Mouse (Mus musculus) heart, embryonic 11.5 days (tissue): Measurements from ENCODE around the gene Vmn1r19. TPM values are rescaled to one million over a fixed set of nuclear protein-coding genes. Genes with fewer than 3 reads are reported as not detected.
"Not testable (repeated sequence)": the region's sequence is repeated elsewhere in the genome, so short reads cannot be mapped to it uniquely, and the experiment has no call there.

Source experiments
- ATAC-seq: fragments of 200-750 bp; cut with Nextera tagmentation; replicated peaks from 2 replicates; pipeline ENCODE4 v1.8.0; 2017; ENCODE audit warnings: moderate library complexity; ENCODE audit not compliant: insufficient number of reproducible peaks, low FRiP score, low TSS enrichment
- H3K27ac ChIP-seq: fragments of 300-500 bp; sonication (generic); 2 replicates; pipeline ENCODE4 v1.5.1; 2014; ENCODE audit warnings: mild to moderate bottlenecking, low read depth, low read length
- H3K27me3 ChIP-seq: fragments of 300-500 bp; sonication (generic); 2 replicates; pipeline ENCODE4 v1.6.1; 2014; ENCODE audit warnings: mild to moderate bottlenecking, low read length, mixed read lengths; ENCODE audit not compliant: control insufficient read depth, insufficient read depth
- H3K36me3 ChIP-seq: fragments of 300-500 bp; sonication (generic); 2 replicates; pipeline ENCODE4 v1.6.1; 2014; ENCODE audit warnings: mild to moderate bottlenecking, low read length, moderate library complexity, mixed read lengths; ENCODE audit not compliant: control insufficient read depth, insufficient read depth
- H3K4me1 ChIP-seq: fragments of 300-500 bp; sonication (generic); 2 replicates; pipeline ENCODE4 v1.6.1; 2014; ENCODE audit warnings: low read length; ENCODE audit not compliant: control insufficient read depth, insufficient read depth
- H3K4me2 ChIP-seq: fragments of 300-500 bp; sonication (generic); 2 replicates; pipeline ENCODE4 v1.6.1; 2014; ENCODE audit warnings: mild to moderate bottlenecking, moderate library complexity
- H3K4me3 ChIP-seq: fragments of 300-500 bp; sonication (generic); 2 replicates; pipeline ENCODE4 v1.5.1; 2014; ENCODE audit warnings: low read depth, low read length
- H3K9ac ChIP-seq: fragments of 300-500 bp; sonication (generic); 2 replicates; pipeline ENCODE4 v1.6.1; 2014; ENCODE audit warnings: mild to moderate bottlenecking, low read depth, low read length, moderate library complexity
- H3K9me3 ChIP-seq: fragments of 300-500 bp; sonication (generic); replicated peaks from 2 replicates; pipeline ENCODE4 v1.6.1; 2016; ENCODE audit warnings: low read length; ENCODE audit not compliant: control insufficient read depth
- WGBS: fragments of 180-500 bp; shearing (Covaris S2); extraction: QIAGEN DNeasy Blood & Tissue Kit; methylation state at CpG from one replicate; pipeline ENCODE4 v1.1.7; 2014; ENCODE audit not compliant: insufficient replicate concordance; 5-methylcytosine and 5-hydroxymethylcytosine counted together
- polyA plus RNA-seq: library from polyadenylated mRNA; unstranded; fragments of >200 nt; fragmentation: Nextera tagmentation; extraction: Ambion mirVana; gene quantifications from 2 replicates; pipeline ENCODE4 v1.2.1, GENCODE M21; 2014

Gene Vmn1r19
- not detected in 2 replicates for polyA plus RNA-seq

DNA sequence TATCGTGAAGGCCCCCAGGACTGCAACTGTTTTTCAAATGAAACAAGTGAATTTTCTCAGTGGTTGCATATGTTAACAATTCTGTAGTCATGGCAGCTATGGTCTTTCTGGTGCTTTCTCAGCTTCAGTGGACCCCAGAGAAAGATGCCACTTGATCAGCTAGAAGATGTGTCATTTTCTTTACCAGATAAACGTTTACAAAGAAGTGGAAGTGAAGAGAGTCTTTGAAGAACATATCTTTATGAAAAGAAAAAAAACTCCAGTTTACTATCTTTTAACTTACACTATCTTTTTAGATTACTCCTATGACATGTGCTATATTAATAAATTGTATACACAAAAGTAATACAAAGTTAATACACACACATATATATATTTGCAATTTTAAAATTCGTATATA lies at the start of gene Vmn1r19:
Gene Vmn1r19, plus strand, starts transcription at position 301 of the 400 bp plus-strand sequence.
- not testable (repeated sequence) for ATAC-seq, H3K4me2 ChIP-seq, H3K27ac ChIP-seq, H3K9me3 ChIP-seq, H3K36me3 ChIP-seq, H3K4me3 ChIP-seq, H3K27me3 ChIP-seq, H3K4me1 ChIP-seq, H3K9ac ChIP-seq
- WGBS, result 60% methylated on average over 3 of the region's 3 CpGs

DNA sequence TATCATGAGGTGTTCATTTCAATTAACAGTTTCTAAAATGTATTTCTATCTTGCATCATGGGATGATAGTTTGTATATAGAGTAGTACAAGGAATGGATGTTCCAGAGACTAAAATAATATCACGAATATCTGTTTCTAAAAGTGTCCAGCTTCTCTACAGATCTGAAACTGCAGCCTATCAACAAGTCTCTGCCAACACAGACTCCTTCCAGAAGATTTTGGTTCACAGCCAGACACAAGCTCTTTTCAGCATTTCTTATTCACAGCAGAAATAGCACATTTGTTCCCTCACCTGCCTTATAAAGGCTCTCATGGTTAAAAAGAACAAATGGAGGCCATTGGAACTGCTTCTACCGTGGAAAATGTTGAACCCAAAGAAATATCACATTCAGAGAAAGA lies 46.7 kb upstream of the Vmn1r19 start:
- no peak overlapping the region for H3K27ac ChIP-seq
- no peak overlapping the region for H3K4me2 ChIP-seq
- no peak overlapping the region for H3K4me3 ChIP-seq
- H3K9ac ChIP-seq, result no peak overlapping the region
- WGBS, result 73% methylated on average over 2 of the region's 2 CpGs
- H3K36me3 ChIP-seq, result no peaks in the 10 kb centered on the region
- ATAC-seq, result no peak
- H3K9me3 ChIP-seq, result no peaks in the 10 kb centered on the region
- H3K4me1 ChIP-seq, result no peaks in the 10 kb centered on the region
- no peaks in the 10 kb centered on the region for H3K27me3 ChIP-seq

DNA sequence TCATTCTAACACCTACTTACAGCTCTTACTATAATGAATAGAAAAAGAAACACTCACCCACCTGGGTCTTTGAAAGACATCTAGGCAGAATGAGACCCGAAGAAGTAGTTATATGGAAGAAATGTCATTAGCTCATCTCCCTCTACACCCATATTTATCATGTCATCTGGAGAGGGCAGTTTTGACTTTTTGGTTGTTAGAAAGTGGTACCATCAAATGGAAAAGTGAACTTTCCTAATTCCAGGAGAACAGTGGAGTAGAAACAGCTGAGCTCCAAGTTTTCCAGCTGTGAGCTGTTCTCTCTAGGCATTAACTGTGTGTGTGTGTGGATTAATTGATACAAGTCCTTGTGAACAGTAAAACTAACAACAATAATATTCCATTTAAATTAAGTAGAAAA lies 40.0 kb upstream of the Vmn1r19 start, which contains the start of gene Vmn1r17:
Gene Vmn1r17, minus strand, starts transcription at position 101 of the 400 bp plus-strand sequence.
- H3K27me3 ChIP-seq, result no peaks in the 10 kb centered on the region
- no peak for ATAC-seq
- no peaks in the 10 kb centered on the region for H3K36me3 ChIP-seq
- H3K4me3 ChIP-seq, result no peak within 1 kb of the TSS
- H3K9me3 ChIP-seq, result no peaks in the 10 kb centered on the region
- H3K9ac ChIP-seq, result no peak within 1 kb of the TSS
- no peak within 1 kb of the TSS for H3K4me2 ChIP-seq
- H3K27ac ChIP-seq, result no peak within 1 kb of the TSS
- H3K4me1 ChIP-seq, result no peaks in the 10 kb centered on the region
- 73% methylated on average over 1 of the region's 1 CpGs for WGBS

DNA sequence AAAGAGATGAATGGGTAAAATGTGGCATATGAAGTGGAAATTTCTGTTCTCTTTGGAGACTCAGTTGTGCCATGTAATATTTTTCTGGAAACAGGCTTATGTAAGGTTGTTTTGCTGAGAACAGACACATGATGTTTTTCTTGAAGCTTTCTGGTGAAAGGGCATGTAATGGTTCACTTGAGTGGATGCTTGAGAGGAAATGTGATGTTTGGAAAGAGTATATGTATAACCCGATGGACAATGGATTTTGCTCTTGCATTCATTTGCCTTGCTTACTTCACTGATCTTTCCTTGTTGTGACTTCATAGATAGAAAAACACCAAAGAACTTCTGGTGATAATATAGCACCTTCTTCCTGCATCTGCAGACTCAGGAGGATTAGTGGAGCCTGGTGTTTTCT lies 37.7 kb upstream of the Vmn1r19 start:
- not testable (repeated sequence) for H3K4me1 ChIP-seq, ATAC-seq, H3K4me3 ChIP-seq, H3K36me3 ChIP-seq, H3K9me3 ChIP-seq, H3K27ac ChIP-seq, H3K9ac ChIP-seq, H3K27me3 ChIP-seq, H3K4me2 ChIP-seq
- WGBS, result 91% methylated on average over 1 of the region's 1 CpGs

DNA sequence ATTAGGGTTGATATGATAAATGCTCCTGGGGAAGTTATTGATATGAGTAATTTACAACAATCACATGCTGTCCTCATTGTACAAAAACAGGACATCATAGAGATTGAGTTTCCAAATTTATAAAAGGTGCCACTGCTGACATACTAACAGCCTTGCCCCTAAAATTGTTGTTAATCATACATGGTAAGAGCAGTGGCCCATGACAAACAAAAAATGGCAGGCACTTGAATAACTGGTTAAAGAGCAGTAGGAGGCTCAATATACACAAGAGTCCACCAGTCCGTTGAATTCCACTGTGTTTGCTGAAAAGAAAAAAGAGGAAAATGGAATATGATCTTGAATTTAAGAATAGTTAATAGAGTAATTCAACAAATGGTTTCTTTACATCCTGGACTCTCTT lies 36.1 kb upstream of the Vmn1r19 start:
- no peak overlapping the region for H3K27ac ChIP-seq
- H3K4me1 ChIP-seq, result no peaks in the 10 kb centered on the region
- H3K9ac ChIP-seq, result no peak overlapping the region
- no peak for ATAC-seq
- no peak overlapping the region for H3K4me2 ChIP-seq
- no peaks in the 10 kb centered on the region for H3K9me3 ChIP-seq
- no peaks in the 10 kb centered on the region for H3K36me3 ChIP-seq
- no peak overlapping the region for H3K4me3 ChIP-seq
- H3K27me3 ChIP-seq, result no peaks in the 10 kb centered on the region
- 76% methylated on average over 1 of the region's 1 CpGs for WGBS

DNA sequence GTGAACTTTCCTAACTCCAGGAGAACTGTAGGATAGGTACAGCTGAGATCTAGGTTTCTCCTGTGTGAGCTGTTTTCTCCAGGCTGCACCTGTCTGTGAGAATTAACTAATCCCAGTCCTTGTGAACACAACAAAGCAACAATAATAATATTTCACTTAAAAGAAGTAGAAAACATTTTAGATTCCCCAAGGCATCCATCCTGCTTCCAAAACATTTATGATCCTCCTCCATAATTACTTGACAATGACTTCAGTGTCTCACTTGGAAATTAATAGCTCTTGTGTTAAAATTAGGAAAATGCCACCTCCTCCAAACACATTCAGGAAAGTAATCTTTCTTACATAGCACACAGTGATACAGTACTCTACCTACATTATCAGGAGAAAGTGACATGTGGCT lies 7.9 kb upstream of the Vmn1r19 start, which contains the start of gene Vmn1r18:
Gene Vmn1r18, minus strand, starts transcription at position 101 of the 400 bp plus-strand sequence.
- Histone ChIP-seq H3K27me3 (no peaks in the 10 kb centered on the region), H3K27ac (no peak within 1 kb of the TSS), H3K9me3 (no peaks in the 10 kb centered on the region), H3K4me3 (no peak within 1 kb of the TSS), H3K9ac (no peak within 1 kb of the TSS), H3K36me3 (no peaks in the 10 kb centered on the region), H3K4me1 (no peaks in the 10 kb centered on the region), H3K4me2 (no peak within 1 kb of the TSS)
- no peak for ATAC-seq

DNA sequence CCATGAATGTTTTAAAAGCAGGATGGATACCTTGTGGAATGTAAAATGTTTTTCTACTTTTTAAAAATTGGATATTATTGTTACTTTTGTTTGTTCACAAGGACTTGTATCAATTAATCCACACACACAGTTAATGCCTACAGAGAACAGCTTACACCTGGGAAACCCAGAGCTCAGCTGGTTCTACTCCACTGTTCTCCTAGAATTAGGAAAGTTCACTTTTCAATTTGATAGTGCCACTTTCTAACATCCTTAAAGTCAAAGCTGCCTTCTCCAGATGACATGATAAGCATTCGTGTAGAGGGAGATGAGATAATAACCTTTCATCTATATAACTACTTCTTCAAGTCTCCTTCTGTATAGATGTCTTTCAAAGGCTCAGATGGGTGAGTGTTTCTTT lies 25.1 kb downstream of the Vmn1r19 start, which contains the start of gene Vmn1r20:
Gene Vmn1r20, plus strand, starts transcription at position 301 of the 400 bp plus-strand sequence.
- Histone ChIP-seq H3K36me3 (no peaks in the 10 kb centered on the region), H3K27ac (no peak within 1 kb of the TSS), H3K27me3 (no peaks in the 10 kb centered on the region), H3K4me1 (no peaks in the 10 kb centered on the region), H3K4me2 (no peak within 1 kb of the TSS), H3K4me3 (no peak within 1 kb of the TSS), H3K9ac (no peak within 1 kb of the TSS), H3K9me3 (no peaks in the 10 kb centered on the region)
- ATAC-seq, result no peak
- 44% methylated on average over 1 of the region's 1 CpGs for WGBS

DNA sequence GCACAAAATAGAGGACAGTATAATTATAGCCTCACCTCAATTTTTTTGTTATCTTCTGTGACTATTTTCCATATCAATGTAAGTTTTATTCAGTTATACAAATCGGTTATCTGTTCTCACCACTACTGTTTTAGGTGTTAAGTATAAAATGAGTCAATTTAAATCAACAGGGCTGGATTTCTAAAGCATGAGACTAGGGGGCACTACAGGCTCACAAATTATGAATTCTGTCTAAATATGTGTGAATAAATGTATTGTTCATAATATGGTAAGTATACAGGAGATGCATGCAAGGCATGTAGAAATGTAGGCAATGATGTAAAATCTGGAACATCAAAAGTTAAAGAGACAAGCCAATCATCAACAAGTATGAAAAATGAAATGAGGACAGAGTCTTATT lies 27.6 kb downstream of the Vmn1r19 start:
- 60% methylated on average over 1 of the region's 1 CpGs for WGBS
- ATAC-seq, result no peak

More for the DNA sequence above, 27.6 kb downstream of the Vmn1r19 start:
- H3K27ac ChIP-seq, result no peak overlapping the region
- H3K4me2 ChIP-seq, result no peak overlapping the region
- H3K9me3 ChIP-seq, result no peaks in the 10 kb centered on the region
- H3K36me3 ChIP-seq, result no peaks in the 10 kb centered on the region
- H3K9ac ChIP-seq, result no peak overlapping the region
- H3K27me3 ChIP-seq, result no peaks in the 10 kb centered on the region
- no peaks in the 10 kb centered on the region for H3K4me1 ChIP-seq
- no peak overlapping the region for H3K4me3 ChIP-seq
